Mouse (Mus musculus): Measurements from ENCODE around the gene Mrm1. TPM values are rescaled to one million over a fixed set of nuclear protein-coding genes. Genes with fewer than 3 reads are reported as not detected.

Gene Mrm1
- polyA plus RNA-seq, 1 experiment = 13.5 TPM

GRCm38 (mm10) chr11:84765125-84765524 is 54.2 kb downstream of the Mrm1 start:
- no peaks in the 10 kb centered on the region for H3K27me3 ChIP-seq (ENCODE audit: control insufficient read depth, insufficient read depth, low read length)
- H3K4me1 ChIP-seq (replicated peaks; ENCODE audit: control insufficient read depth, insufficient read depth, low read length) = no peaks in the 10 kb centered on the region
- no peak overlapping the region for H3K27ac ChIP-seq (ENCODE audit: control insufficient read depth, insufficient read depth, low read length)
- TF ChIP-seq CTCF (IDR thresholded peaks at IDR 0.05; ENCODE audit: borderline replicate concordance, control insufficient read depth, extremely low read depth, insufficient read depth, low read length, poor library complexity) (no peak), POLR2A (IDR thresholded peaks at IDR 0.05; ENCODE audit: control insufficient read depth, extremely low read depth, insufficient read depth, low read length, poor library complexity) (no peak)
- no peak overlapping the region for H3K4me3 ChIP-seq (ENCODE audit: control insufficient read depth, insufficient read depth, low read length)
- DNase-seq = no peak
- no peaks in the 10 kb centered on the region for H3K36me3 ChIP-seq (ENCODE audit: control insufficient read depth, insufficient read depth, low read length)
- WGBS = 22% methylated on average over 5 of the region's 5 CpGs

- no peak for DNase-seq
Observed at GRCm38 (mm10) chr11:84764527-84764961, 54.8 kb downstream of the Mrm1 start.

GRCm38 (mm10) chr11:84764116-84764515 is 55.2 kb downstream of the Mrm1 start:
- no peak overlapping the region for H3K4me3 ChIP-seq (ENCODE audit: control insufficient read depth, insufficient read depth, low read length)
- 45% methylated on average over 8 of the region's 8 CpGs for WGBS

More at GRCm38 (mm10) chr11:84764527-84764961, 54.8 kb downstream of the Mrm1 start:
- Histone ChIP-seq H3K27me3 (ENCODE audit: control insufficient read depth, insufficient read depth, low read length) (no peaks in the 10 kb centered on the region), H3K36me3 (ENCODE audit: control insufficient read depth, insufficient read depth, low read length) (no peaks in the 10 kb centered on the region), H3K4me1 (replicated peaks; ENCODE audit: control insufficient read depth, insufficient read depth, low read length) (no peaks in the 10 kb centered on the region), H3K27ac (ENCODE audit: control insufficient read depth, insufficient read depth, low read length) (no peak overlapping the region), H3K4me3 (ENCODE audit: control insufficient read depth, insufficient read depth, low read length) (no peak overlapping the region)
- 13% methylated on average over 21 of the region's 21 CpGs for WGBS
- TF ChIP-seq CTCF (IDR thresholded peaks at IDR 0.05; ENCODE audit: borderline replicate concordance, control insufficient read depth, extremely low read depth, insufficient read depth, low read length, poor library complexity) (no peak), POLR2A (IDR thresholded peaks at IDR 0.05; ENCODE audit: control insufficient read depth, extremely low read depth, insufficient read depth, low read length, poor library complexity) (no peak)

More at GRCm38 (mm10) chr11:84764116-84764515, 55.2 kb downstream of the Mrm1 start:
- H3K4me1 ChIP-seq (replicated peaks; ENCODE audit: control insufficient read depth, insufficient read depth, low read length) = no peaks in the 10 kb centered on the region
- no peaks in the 10 kb centered on the region for H3K36me3 ChIP-seq (ENCODE audit: control insufficient read depth, insufficient read depth, low read length)
- TF ChIP-seq CTCF (IDR thresholded peaks at IDR 0.05; ENCODE audit: borderline replicate concordance, control insufficient read depth, extremely low read depth, insufficient read depth, low read length, poor library complexity) = no peak
- TF ChIP-seq POLR2A (IDR thresholded peaks at IDR 0.05; ENCODE audit: control insufficient read depth, extremely low read depth, insufficient read depth, low read length, poor library complexity) = no peak
- no peak overlapping the region for H3K27ac ChIP-seq (ENCODE audit: control insufficient read depth, insufficient read depth, low read length)
- H3K27me3 ChIP-seq (ENCODE audit: control insufficient read depth, insufficient read depth, low read length) = no peaks in the 10 kb centered on the region
- no peak for DNase-seq

Other genes with a start within 250 kb of the Mrm1 start
- 19.0 and 26.4 TPM in 2 replicates for gene Dhrs11, start 9.5 kb upstream of the Mrm1 start, polyA plus RNA-seq (2012; rRNA removed)
- 44.6 and 48.6 TPM in 2 replicates for gene Ggnbp2, start 51.3 kb upstream of the Mrm1 start, polyA plus RNA-seq (2012; rRNA removed)
- 14.0 and 14.5 TPM in 2 replicates for gene Myo19, start 60.6 kb upstream of the Mrm1 start, polyA plus RNA-seq (2012; rRNA removed)
- 2.5 and 3.7 TPM in 2 replicates for gene Pigw, start 60.8 kb upstream of the Mrm1 start, polyA plus RNA-seq (2012; rRNA removed)
- 15.4 and 17.4 TPM in 2 replicates for gene Znhit3, start 96.9 kb upstream of the Mrm1 start, polyA plus RNA-seq (2012; rRNA removed)
- 3.3 and 3.7 TPM in 2 replicates for gene Car4, start 138.3 kb upstream of the Mrm1 start, polyA plus RNA-seq (2012; rRNA removed)

All from thymus, adult 2 months (tissue).